Mouse (Mus musculus) CH12.LX (cell line): Measurements from ENCODE around the gene Megf8.

Experiments used
- CTCF ChIP-seq, 2 experiments: IDR thresholded peaks in 1 of 2; conservative IDR thresholded peaks in 1 of 2; 2 replicates each; pipeline ENCODE4 v1.5.1; 2011 to 2012; ENCODE audit warnings: low read depth in 2 of 2, low read length in 2 of 2, improper control_type of control experiment in 1 of 2, inconsistent platforms in 1 of 2, mild to moderate bottlenecking in 1 of 2, moderate library complexity in 1 of 2
- EP300 ChIP-seq: IDR thresholded peaks from 2 replicates; pipeline ENCODE4 v1.6.1; 2011; ENCODE audit warnings: low read length, improper control_type of control experiment
- JUND ChIP-seq: conservative IDR thresholded peaks from 2 replicates; pipeline ENCODE4 v1.6.1; 2011; ENCODE audit warnings: low read depth, low read length, improper control_type of control experiment
- KAT2A ChIP-seq: IDR thresholded peaks from 2 replicates; pipeline ENCODE4 v1.6.1; 2012; ENCODE audit warnings: low read length, improper control_type of control experiment, inconsistent platforms; ENCODE audit not compliant: insufficient replicate concordance
- MAX ChIP-seq: IDR thresholded peaks from 2 replicates; pipeline ENCODE4 v1.6.1; 2011; ENCODE audit warnings: low read length, improper control_type of control experiment
- MXI1 ChIP-seq: IDR thresholded peaks from 2 replicates; pipeline ENCODE4 v1.6.1; 2011; ENCODE audit warnings: mild to moderate bottlenecking, low read depth, low read length, improper control_type of control experiment
- PAX5 ChIP-seq: IDR thresholded peaks from 2 replicates; pipeline ENCODE4 v1.6.1; 2012; ENCODE audit warnings: low read length, inconsistent platforms, mixed read lengths
- POLR2A ChIP-seq: IDR thresholded peaks from 2 replicates; pipeline ENCODE4 v1.6.1; 2011; ENCODE audit warnings: low read depth, mild to moderate bottlenecking, improper control_type of control experiment, low read length
- SIN3A ChIP-seq: IDR thresholded peaks from 2 replicates; pipeline ENCODE4 v1.6.1; 2012; ENCODE audit warnings: low read length, improper control_type of control experiment, inconsistent platforms
- SMC3 ChIP-seq: IDR thresholded peaks from 2 replicates; pipeline ENCODE4 v1.6.1; 2011; ENCODE audit warnings: low read depth, low read length, improper control_type of control experiment
- USF2 ChIP-seq: conservative IDR thresholded peaks from 2 replicates; pipeline ENCODE4 v1.6.1; 2011; ENCODE audit warnings: low read depth, low read length, improper control_type of control experiment
- ZC3H11A ChIP-seq: IDR thresholded peaks from 2 replicates; pipeline ENCODE4 v1.6.1; 2012; ENCODE audit warnings: low read depth, mild to moderate bottlenecking, inconsistent platforms, low read length, improper control_type of control experiment
- ZMIZ1 ChIP-seq: IDR thresholded peaks from 2 replicates; pipeline ENCODE4 v1.6.1; 2012; ENCODE audit warnings: low read depth, mild to moderate bottlenecking, inconsistent platforms, low read length, improper control_type of control experiment

DNA sequence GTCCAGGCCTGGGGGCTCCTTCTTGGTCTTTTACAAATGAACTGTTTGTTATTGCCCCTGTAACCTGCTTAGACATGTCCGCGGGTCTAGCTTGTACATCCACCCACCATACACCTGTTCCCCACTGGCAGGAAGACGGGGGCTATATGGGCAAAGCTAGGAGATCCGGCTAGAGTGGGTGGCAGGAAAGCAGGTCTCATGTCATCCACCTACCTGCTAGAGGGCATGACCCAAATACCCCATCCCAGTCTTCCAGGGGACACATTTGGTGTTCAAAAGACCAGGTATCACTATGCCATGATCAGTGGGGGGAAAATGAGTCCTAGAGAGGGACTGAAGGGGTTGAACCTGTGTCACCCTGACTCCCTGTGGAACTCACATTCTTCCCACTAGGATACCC lies 39.6 kb upstream of the Megf8 start:
- TF ChIP-seq CTCF (conservative IDR thresholded peaks at IDR 0.05 in 1 of 2, IDR thresholded peaks at IDR 0.05 in 1 of 2; ENCODE audit: low read depth in 2 of 2, low read length in 2 of 2) (no peak), MXI1 (no peak), EP300 (no peak), USF2 (no peak), ZC3H11A (no peak), SIN3A (no peak), KAT2A (no peak), POLR2A (no peak), SMC3 (no peak), MAX (no peak), ZMIZ1 (no peak), PAX5 (no peak), JUND (no peak)
